Mouse (Mus musculus): ENCODE data around the gene Wfdc11. TPM values are rescaled to one million over a fixed set of nuclear protein-coding genes. Genes with fewer than 3 reads are reported as not detected.
"Not testable (repeated sequence)": the region's sequence is repeated elsewhere in the genome, so short reads cannot be mapped to it uniquely, and the experiment has no call there.

The Wfdc11 gene
- polyA plus RNA-seq, 1 experiment, result 6.6 TPM

- DNase-seq (ENCODE audit: low read depth), result no peak
These were observed 32.8 kb downstream of the Wfdc11 start for GRCm38 (mm10) chr2:164641129-164641528.

GRCm38 (mm10) chr2:164638696-164639095 is 35.2 kb downstream of the Wfdc11 start, which contains the start of gene Wfdc16:
Gene Wfdc16, minus strand, starts transcription at chr2:164638796.
- no peak for DNase-seq (ENCODE audit: low read depth)

GRCm38 (mm10) chr2:164635266-164635665 is 38.6 kb downstream of the Wfdc11 start:
- DNase-seq (ENCODE audit: low read depth), result no peak

GRCm38 (mm10) chr2:164621775-164622174 is 52.1 kb downstream of the Wfdc11 start:
- DNase-seq (ENCODE audit: low read depth), result no peak

- no peak for DNase-seq (ENCODE audit: low read depth)
These were observed 54.8 kb downstream of the Wfdc11 start for GRCm38 (mm10) chr2:164619050-164619449.

GRCm38 (mm10) chr2:164615386-164615785 is 58.5 kb downstream of the Wfdc11 start:
- DNase-seq (ENCODE audit: low read depth), result no peak

- not testable (repeated sequence) for DNase-seq (ENCODE audit: low read depth)
These were observed 60.4 kb downstream of the Wfdc11 start, which contains the start of the genes Wfdc6b and Wfdc8 for GRCm38 (mm10) chr2:164613471-164613870. Gene Wfdc6b, plus strand, starts transcription at chr2:164613522. Gene Wfdc8, minus strand, starts transcription at chr2:164613626.

Other genes with a start within 250 kb of the Wfdc11 start
- gene Sdc4, start 230.2 kb downstream of the Wfdc11 start, polyA plus RNA-seq (2012; rRNA removed), result 18.0 and 19.6 TPM in 2 replicates
- 94.8 and 100 TPM in 2 replicates for gene Sys1, start 217.1 kb downstream of the Wfdc11 start, polyA plus RNA-seq (2012; rRNA removed)
- gene Gm20458, start 213.1 kb downstream of the Wfdc11 start, polyA plus RNA-seq (2012; rRNA removed), result 21.8 and 25.0 TPM in 2 replicates
- gene Trp53tg5, start 200.4 kb downstream of the Wfdc11 start, polyA plus RNA-seq (2012; rRNA removed), result not detected in 2 replicates
- 24.8 and 29.5 TPM in 2 replicates for gene Dbndd2, start 188.0 kb downstream of the Wfdc11 start, polyA plus RNA-seq (2012; rRNA removed)
- gene Pigt, start 176.6 kb downstream of the Wfdc11 start, polyA plus RNA-seq (2012; rRNA removed), result 97.9 and 128 TPM in 2 replicates
- 12.1 and 16.0 TPM in 2 replicates for gene Wfdc2, start 111.7 kb downstream of the Wfdc11 start, polyA plus RNA-seq (2012; rRNA removed)
- 317 and 597 TPM in 2 replicates for gene Spint3, start 100.6 kb downstream of the Wfdc11 start, polyA plus RNA-seq (2012; rRNA removed)
- 94.1 and 109 TPM in 2 replicates for gene Wfdc6a, start 88.6 kb downstream of the Wfdc11 start, polyA plus RNA-seq (2012; rRNA removed)
- 211 and 222 TPM in 2 replicates for gene Eppin, start 80.5 kb downstream of the Wfdc11 start, polyA plus RNA-seq (2012; rRNA removed)
- 159 and 208 TPM in 2 replicates for gene Wfdc6b, start 60.6 kb downstream of the Wfdc11 start, polyA plus RNA-seq (2012; rRNA removed)
- 341 and 347 TPM in 2 replicates for gene Wfdc8, start 60.5 kb downstream of the Wfdc11 start, polyA plus RNA-seq (2012; rRNA removed)
- 238 and 428 TPM in 2 replicates for gene Wfdc16, start 35.3 kb downstream of the Wfdc11 start, polyA plus RNA-seq (2012; rRNA removed)
- gene Wfdc10, start 18.0 kb downstream of the Wfdc11 start, polyA plus RNA-seq (2012; rRNA removed), result 5,228 and 5,435 TPM in 2 replicates
- 190 and 293 TPM in 2 replicates for gene Wfdc9, start 17.5 kb downstream of the Wfdc11 start, polyA plus RNA-seq (2012; rRNA removed)
- 1,038 and 1,237 TPM in 2 replicates for gene Wfdc13, start 11.0 kb upstream of the Wfdc11 start, polyA plus RNA-seq (2012; rRNA removed)
- 272 and 330 TPM in 2 replicates for gene Spint4, start 24.4 kb upstream of the Wfdc11 start, polyA plus RNA-seq (2012; rRNA removed)
- gene Spint5, start 41.2 kb upstream of the Wfdc11 start, polyA plus RNA-seq (2012; rRNA removed), result 127 and 235 TPM in 2 replicates
- 11.1 and 11.3 TPM in 2 replicates for gene Wfdc3, start 71.8 kb upstream of the Wfdc11 start, polyA plus RNA-seq (2012; rRNA removed)
- gene Dnttip1, start 71.9 kb upstream of the Wfdc11 start, polyA plus RNA-seq (2012; rRNA removed), result 29.9 and 49.6 TPM in 2 replicates
- gene Ube2c, start 95.8 kb upstream of the Wfdc11 start, polyA plus RNA-seq (2012; rRNA removed), result 8.5 and 11.8 TPM in 2 replicates
- 17.6 and 20.6 TPM in 2 replicates for gene Tnnc2, start 105.9 kb upstream of the Wfdc11 start, polyA plus RNA-seq (2012; rRNA removed)
- gene Snx21, start 111.7 kb upstream of the Wfdc11 start, polyA plus RNA-seq (2012; rRNA removed), result 23.0 and 24.6 TPM in 2 replicates
- 31.4 and 31.5 TPM in 2 replicates for gene Acot8, start 130.8 kb upstream of the Wfdc11 start, polyA plus RNA-seq (2012; rRNA removed)
- 3.4 and 3.7 TPM in 2 replicates for gene Zswim3, start 131.0 kb upstream of the Wfdc11 start, polyA plus RNA-seq (2012; rRNA removed)
- gene Zswim1, start 148.6 kb upstream of the Wfdc11 start, polyA plus RNA-seq (2012; rRNA removed), result 10.5 and 11.8 TPM in 2 replicates
- 0.46 and 0.70 TPM in 2 replicates for gene Spata25, start 154.4 kb upstream of the Wfdc11 start, polyA plus RNA-seq (2012; rRNA removed)
- 274 and 289 TPM in 2 replicates for gene Ctsa, start 158.8 kb upstream of the Wfdc11 start, polyA plus RNA-seq (2012; rRNA removed)
- 5.9 and 7.4 TPM in 2 replicates for gene Neurl2, start 159.4 kb upstream of the Wfdc11 start, polyA plus RNA-seq (2012; rRNA removed)
- 277 and 290 TPM in 2 replicates for gene Pltp, start 183.6 kb upstream of the Wfdc11 start, polyA plus RNA-seq (2012; rRNA removed)
- 32.0 and 33.9 TPM in 2 replicates for gene Pcif1, start 205.2 kb upstream of the Wfdc11 start, polyA plus RNA-seq (2012; rRNA removed)
- 20.6 and 21.7 TPM in 2 replicates for gene Zfp335, start 237.7 kb upstream of the Wfdc11 start, polyA plus RNA-seq (2012; rRNA removed)